Mouse (Mus musculus) urinary bladder, postnatal 25 days (tissue): ENCODE data around the gene Lmnb2.

ENCODE experiments used
- DNase-seq: peaks from one replicate; pipeline ENCODE4 v3.0.0; 2022; ENCODE audit warnings: low spot score

Gene Lmnb2

DNA sequence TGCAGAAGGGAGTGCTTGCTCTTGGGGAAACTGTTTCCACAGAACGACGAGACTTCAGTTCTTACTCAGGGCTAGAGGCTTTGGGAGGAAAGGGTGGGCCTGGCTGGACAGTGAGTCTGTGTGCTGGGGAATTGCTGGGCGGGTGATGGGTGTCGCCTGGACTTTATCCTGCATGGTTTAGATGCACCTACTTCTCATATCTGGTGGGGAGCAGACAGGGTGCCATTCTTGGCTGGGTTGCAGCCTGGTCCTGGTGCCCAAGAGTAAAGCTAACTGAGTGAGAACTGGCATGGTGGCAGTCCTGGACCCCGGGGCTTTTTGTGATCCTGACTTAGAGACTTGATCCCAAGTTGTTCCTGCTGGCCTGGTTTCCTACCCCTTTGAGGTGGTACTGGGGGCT, 61.1 kb downstream of the Lmnb2 start:
- no peak for DNase-seq

DNA sequence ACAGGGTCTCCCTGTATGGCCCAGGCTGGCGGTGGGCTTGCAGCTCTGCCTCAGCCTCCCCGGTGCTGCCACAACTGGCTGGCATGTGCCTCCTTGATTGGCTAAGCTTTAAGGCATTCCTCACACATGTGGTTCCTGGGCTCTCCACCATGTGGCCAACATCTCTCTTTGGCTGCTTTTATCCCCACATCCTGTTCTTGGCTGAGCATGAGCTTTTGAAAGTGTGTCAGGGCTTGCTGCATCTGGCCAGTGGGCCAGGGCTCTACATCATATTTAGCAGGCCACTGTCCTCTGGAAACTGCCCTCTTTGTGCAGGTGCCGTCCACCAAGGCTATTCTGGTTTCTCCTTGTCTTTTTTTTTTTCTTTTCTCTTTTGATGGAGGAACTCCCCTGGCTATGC, 61.8 kb downstream of the Lmnb2 start:
- no peak for DNase-seq

DNA sequence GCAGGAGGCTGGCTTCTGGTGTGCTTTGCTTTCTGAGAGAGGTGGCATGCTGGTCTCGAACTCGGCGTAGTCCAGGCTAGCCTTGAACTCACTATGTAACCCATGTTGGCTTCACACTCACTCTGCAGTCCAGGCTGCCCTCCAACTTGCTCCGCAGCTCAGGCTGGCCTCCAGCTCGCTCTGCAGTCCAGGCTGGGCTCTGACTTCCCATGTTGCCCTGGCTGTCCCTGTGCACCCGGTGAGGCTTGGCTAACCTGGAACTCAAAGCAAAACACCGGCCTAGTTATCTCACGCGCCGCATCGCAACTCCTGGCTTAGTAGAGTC, 62.3 kb downstream of the Lmnb2 start:
- no peak for DNase-seq

DNA sequence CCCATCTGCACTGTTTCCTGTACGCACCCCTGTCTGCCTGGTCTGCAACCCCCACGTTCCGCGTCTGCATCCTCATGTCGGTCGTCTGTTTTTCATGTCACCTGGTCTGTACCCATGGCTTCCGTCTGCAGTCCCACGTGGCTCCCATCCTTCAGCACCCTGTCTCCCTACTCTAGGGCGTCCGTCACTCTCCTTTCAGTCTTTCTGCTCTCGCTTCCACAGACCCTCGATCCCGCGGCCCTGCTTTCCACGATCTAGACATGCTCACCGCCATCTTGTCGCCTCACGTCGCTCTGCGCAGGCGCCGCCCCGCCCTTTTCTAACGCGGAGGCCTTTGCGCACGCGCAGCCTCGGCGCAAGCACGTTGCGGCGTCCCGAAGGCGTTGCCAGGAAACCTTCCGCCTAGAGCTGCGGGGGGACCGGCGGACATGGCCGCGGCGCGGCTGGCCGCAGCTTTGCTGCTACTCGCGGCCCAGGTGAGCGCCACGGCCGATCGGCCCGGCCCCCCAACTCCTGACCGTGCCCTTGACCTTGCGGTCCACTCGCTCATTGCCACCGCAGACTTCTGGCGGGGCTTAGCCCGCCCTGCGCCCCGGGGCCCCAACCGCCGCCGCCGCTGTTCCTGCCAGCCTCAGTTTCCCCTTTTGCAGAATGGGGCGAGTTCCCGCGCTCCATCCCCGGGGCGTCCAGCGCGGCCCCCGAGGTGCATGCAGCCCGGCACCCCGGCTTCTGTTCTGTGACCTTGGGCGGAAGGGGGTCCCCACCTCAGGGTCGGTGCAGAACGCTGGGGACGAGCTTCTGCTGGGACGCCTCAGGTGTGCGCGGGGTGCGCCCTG, 62.9 kb downstream of the Lmnb2 start, which contains the start of the genes Lsm7 and Sppl2b:
TSS of gene Lsm7 (minus strand) at position 297 of the 836 bp plus-strand sequence.
TSS of gene Sppl2b (plus strand) at position 363 of the 836 bp plus-strand sequence.
- DNase-seq: peak; percentile 99
